Mouse (Mus musculus) heart, adult 2 months (tissue): ENCODE results near the gene Dnase2a.

Source experiments
- CTCF ChIP-seq: fragments of 200-600 bp; IDR thresholded peaks from 2 replicates; pipeline ENCODE4 v1.8.1; 2022; ENCODE audit warnings: antibody characterized with exemption, mild to moderate bottlenecking, moderate library complexity
- POLR2A ChIP-seq: fragments of 200-500 bp; IDR thresholded peaks from 2 replicates; pipeline ENCODE4 v1.6.1; 2011; ENCODE audit warnings: mild to moderate bottlenecking, low read depth, low read length, control low read depth; ENCODE audit not compliant: insufficient read depth

DNA sequence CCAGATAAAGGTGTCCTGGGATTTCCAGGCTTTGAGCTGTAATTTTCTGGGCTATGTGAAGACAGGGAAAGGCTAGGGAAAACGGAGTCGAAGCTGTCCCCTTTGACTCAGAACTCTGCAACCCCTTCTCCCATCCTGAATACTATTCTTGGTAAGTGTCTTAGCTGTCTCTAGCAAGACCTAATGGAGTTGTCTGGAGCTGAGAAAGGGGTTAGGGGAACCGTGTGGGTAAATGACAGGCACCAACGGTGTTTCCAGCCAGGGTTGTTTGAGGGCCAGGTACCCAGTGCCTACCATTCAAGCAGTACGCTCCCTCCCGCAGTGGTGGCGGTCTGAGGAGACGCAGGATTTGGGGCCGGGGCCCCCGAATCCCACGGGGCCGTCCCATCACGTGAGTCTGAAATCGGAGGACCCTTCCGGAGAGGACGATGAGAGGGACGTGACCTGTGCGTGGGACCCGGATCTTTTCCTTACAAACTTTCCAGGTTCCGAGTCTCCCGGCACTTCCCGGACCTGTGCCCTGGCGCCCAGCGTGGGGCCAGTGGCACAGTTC lies 5.9 kb upstream of the Dnase2a start:
- TF ChIP-seq POLR2A (no peak), CTCF (no peak)
